Mouse (Mus musculus) splenic B cell, adult 2 months (primary cell): ENCODE results near the gene C1qtnf7.
A peak's percentile ranks its signal among the peaks of the same experiment; 100 is the strongest.

Experiments used
- DNase-seq: peaks from one replicate; pipeline ENCODE4 v3.0.0-alpha.2; 2011; ENCODE audit warnings: low read depth, low spot score
- H3K27me3 ChIP-seq: 2 replicates; pipeline ENCODE4 v1.6.1; 2012; ENCODE audit warnings: mild to moderate bottlenecking, low read length, moderate library complexity, mixed read lengths; ENCODE audit not compliant: control insufficient read depth, poor library complexity, insufficient read depth, severe bottlenecking
- H3K36me3 ChIP-seq: 2 replicates; pipeline ENCODE4 v1.6.1; 2012; ENCODE audit warnings: mild to moderate bottlenecking, low read length, moderate library complexity, mixed read lengths; ENCODE audit not compliant: control insufficient read depth, poor library complexity, insufficient read depth, severe bottlenecking

The C1qtnf7 gene

DNA sequence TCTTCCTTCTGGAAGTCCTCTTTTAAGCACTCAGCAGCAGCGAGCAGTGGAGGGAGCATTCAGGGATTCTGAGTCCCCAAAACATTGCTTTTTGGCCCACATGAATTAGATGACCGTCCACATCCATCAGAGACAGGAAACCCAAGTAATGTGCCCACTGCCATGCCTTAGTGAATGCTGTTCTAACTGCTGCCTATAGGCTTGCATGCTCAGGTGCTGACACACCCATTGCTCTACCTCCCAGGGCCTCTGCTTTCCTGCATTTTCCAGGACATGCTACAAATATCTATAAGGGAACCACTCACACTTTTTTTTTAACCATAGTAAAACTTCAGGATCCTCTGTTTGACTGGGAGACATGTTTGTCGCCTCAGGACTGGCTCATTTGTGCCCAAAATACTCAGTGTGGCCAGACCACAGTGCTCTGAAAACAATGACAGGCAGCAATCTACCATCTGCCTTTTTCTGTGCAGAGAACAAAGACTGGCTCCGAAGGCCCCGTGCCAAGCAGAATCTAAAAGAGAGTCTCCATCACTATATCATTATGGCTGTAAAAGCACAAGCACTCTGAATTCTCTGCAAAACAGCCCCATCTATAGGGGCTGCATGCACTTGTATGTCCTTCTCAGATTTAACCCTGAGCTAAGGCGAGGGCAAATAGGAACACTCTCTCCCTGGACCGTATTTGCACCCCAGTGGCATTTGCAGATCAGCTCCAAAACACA is 106.4 kb downstream of the C1qtnf7 start:
- no peaks in the 10 kb centered on the region for H3K36me3 ChIP-seq
- H3K27me3 ChIP-seq = no peaks in the 10 kb centered on the region
- no peak for DNase-seq

DNA sequence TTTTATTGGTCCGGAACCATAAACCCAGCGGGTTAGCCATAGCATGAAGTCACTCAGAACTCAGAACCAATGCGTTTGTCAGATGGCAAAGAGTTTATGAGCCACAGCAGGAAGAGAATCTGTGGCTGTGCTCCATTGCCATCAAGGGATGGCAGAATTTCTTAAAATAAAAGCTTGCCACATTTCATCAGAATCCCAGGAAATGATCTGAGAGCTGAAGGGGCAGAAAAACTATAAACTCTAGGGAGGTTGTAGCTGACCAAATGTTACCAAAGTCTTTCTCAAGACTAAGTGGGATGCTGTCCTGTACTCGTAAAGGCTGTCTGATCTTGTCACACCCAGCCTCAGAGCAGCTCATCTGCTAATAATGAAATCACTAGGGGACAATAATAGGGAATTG is 110.1 kb downstream of the C1qtnf7 start:
- H3K27me3 ChIP-seq = no peaks in the 10 kb centered on the region
- no peak for DNase-seq
- no peaks in the 10 kb centered on the region for H3K36me3 ChIP-seq

DNA sequence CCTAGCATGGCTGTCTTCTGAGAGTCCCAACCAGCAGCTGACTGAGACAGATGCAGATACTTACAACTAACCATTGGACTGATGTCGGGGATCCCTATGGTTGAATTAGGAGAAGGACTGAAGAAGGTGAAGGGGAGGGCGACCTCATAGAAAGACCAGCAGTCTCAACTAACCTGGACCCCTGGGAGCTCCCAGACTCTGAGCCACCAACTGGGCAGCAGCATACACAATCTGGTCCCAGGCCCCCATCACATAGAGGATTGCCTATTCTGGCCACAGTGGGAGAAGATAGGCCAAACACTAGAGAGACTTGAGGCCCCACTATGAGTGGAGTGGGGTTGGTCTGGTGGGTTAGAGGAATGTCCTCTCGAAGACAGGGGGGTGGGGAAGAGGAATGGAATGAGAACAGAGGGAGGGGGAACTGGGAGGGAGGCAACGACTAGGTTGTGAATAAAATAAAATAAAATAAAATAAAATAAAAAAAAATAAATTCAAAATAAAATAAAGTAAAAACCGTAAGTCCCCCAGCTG is 118.8 kb downstream of the C1qtnf7 start:
- no peaks in the 10 kb centered on the region; the same call in 1 of the 2 replicates for H3K27me3 ChIP-seq
- no peaks in the 10 kb centered on the region for H3K36me3 ChIP-seq
- DNase-seq = no peak

DNA sequence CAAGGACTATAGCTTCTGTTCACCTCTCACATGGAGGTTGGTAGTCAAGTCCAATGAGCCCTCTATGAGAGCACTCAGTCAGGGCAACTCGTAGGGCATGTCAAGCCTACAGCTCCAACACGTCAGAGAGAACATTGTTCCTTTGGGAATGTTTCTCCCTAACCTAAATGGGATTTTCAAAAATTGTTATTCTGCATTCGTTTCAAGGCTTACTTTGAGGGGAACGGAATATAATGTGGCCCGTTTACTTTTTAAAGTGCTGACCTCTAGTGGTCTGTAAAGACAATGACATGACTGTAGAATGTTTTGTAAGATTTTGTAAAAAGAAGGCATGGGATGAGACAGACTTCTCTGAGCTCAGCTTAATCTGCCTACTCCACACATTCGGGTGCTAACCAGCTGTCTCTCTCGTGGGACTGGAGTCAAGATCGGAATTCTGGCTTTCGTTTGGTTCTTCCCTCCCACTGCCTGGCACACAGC is 119.3 kb downstream of the C1qtnf7 start:
- peak; percentile 7 for DNase-seq
- H3K36me3 ChIP-seq = no peaks in the 10 kb centered on the region
- H3K27me3 ChIP-seq = no peaks in the 10 kb centered on the region; the same call in 1 of the 2 replicates

DNA sequence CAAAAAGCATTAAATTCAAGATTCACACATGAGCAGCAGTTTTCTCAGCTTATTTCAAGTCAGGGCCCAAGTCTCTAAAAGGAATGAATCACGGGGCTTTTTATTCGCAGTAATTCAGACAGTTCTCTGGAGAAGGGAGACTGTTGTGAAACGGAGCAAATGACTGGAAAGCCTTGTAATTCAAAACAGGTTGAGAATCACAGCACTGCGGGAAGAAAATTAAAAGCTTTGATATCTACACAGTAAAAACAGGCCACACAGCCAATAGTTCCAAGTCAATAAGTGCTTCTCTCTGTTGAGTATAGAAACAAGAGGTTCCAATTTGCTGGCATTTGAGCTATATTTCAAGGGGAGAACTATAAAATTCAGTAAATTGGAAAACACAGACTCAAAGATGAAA is 129.7 kb downstream of the C1qtnf7 start:
- Histone ChIP-seq H3K36me3 (no peaks in the 10 kb centered on the region), H3K27me3 (no peaks in the 10 kb centered on the region)
- no peak for DNase-seq

DNA sequence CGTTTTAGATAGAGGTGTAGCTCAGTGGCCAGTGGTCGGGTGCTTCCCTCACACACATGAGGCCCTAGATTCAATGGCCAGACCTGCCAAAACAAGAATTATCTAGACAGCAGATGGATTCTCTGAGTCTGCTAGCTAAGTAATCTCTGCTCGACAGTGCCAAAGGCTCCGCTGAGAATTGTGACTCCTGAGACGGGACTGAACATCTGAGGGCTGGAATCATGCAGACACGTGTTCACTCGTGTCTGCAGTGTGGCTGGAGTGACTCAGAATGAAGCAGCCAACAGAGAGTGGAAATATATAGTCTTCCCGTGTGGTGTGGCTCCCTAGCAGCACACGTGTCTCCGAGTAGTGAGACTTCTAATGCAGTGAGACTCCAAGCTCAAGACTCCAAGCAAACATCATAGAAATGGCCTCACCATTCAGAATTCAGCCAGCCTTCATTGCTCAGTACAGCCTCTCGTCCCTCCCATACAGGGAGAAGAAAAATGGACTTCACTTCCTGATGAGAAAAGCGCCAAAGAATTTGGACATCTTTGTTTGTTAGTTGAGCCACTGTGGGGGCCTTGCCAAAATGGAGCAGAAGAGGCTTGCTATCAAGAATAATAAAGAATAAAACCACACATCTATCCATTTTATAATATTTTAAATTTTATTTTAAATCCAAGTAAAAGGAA is 131.9 kb downstream of the C1qtnf7 start:
- DNase-seq = no peak

DNA sequence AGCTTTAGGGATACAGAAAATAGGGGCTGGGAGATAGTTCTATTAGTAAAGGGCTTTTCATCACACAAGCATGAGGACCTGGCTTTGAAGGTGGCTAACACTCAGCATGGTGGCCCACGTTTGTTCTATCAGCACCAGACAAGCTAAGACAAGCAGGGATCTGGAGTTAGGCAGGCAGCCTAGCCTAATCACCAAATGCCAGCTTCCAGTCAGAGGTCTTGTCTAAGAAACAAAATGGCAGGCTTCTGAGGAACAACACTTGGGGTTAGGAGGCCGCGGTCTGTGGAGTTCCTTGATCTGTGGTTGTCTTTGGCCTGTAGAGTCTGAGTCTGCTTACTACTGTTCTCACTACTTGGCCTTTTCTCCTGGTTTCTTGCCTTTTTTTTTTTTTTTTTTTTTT is 146.2 kb downstream of the C1qtnf7 start:
- Histone ChIP-seq H3K27me3 (no peaks in the 10 kb centered on the region), H3K36me3 (no peaks in the 10 kb centered on the region)
- no peak for DNase-seq

More for the DNA sequence above, 131.9 kb downstream of the C1qtnf7 start:
- Histone ChIP-seq H3K27me3 (no peaks in the 10 kb centered on the region), H3K36me3 (no peaks in the 10 kb centered on the region)

DNA sequence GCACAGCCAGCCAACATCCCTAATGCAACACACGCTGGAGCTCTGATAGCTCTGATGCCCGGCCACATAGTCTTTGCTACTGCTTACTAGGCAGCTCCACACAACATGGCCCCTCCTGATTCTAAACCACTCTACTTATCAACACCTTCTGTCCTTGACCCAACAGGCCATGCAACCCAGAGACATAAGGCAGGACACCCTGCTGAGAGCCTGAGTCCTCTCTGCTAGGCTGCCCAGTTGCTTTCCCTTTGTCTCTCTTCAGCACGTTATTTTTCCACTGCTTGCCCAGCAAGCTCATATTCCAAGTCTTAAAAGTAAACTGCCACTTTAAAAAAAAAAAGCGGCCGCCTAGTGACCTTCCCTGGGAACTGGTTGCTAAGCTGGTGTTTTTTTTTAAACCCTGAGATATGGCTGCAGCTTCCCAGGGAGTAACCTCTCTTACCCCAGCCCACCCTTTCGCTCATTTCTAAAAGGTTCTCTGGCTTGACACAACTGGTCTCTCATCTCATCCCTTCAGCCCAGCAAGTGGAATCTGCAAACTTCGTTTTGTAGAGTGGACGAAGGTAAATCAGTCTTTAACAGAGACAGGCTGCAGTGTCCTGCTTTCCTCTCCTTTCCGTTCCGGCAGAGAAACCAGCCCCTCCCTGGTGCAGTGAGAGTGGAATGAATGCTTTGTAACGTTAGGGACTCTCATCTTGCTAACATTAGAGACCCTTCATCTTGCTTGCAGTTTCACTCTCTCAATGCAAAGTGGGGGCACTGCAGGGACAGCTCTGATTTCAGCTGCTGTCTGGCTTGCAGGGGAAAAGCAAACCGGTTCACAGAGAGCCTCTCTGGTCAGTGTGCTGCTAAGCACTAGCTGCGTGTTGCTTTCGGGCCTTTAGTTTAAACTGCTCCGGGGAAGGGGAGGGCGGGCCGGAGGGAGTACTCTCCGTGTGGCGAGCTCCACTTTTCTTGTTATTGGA is 146.9 kb downstream of the C1qtnf7 start, which contains the start of gene Cc2d2a:
TSS of gene Cc2d2a (plus strand) at position 350 of the 965 bp plus-strand sequence.
- no peak for DNase-seq
- Histone ChIP-seq H3K27me3 (no peaks in the 10 kb centered on the region), H3K36me3 (no peaks in the 10 kb centered on the region)

DNA sequence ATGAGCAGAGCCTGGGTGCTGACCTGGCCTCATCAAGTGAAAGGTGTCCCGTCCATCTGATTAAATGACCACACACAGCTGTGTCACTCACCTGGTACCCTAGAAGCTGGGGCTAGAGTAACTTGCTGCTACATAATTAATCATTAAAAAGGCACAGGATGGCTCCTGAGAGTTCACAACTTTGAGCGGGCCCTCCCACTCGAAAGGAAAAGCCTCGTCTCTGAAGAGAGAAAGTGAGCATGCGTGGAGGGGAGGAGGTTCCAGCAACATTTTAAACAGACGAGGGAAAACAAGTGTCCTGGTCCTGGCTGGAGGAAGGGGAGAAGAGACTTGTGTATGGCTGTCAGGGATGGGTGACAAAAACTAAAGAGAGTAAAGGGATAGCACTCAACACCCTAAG is 148.2 kb downstream of the C1qtnf7 start:
- no peak for DNase-seq
- H3K36me3 ChIP-seq = no peaks in the 10 kb centered on the region

DNA sequence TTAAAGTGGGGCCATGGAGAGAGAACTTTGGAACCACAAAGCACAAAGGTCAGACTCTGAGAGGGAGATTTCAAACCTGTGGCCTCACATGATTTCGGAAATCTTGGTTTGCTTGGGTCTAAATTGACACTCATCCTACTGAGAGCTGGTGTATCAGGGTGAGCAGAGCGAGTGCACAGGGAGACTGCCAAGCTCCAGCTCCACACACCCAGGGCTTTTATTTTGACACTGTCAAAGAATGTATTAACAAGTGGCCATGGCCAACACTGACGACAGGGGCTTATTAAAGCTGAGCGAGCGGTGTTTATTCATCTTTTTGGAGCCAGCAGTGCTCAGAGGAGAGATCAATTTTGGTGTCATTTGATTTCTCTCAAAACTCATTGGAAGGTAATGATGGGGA is 149.8 kb downstream of the C1qtnf7 start:
- Histone ChIP-seq H3K36me3 (no peaks in the 10 kb centered on the region), H3K27me3 (no peaks in the 10 kb centered on the region)
- DNase-seq = no peak

More for the DNA sequence above, 148.2 kb downstream of the C1qtnf7 start:
- H3K27me3 ChIP-seq = no peaks in the 10 kb centered on the region
